ENCODE assay signal across 15 mouse cellular contexts in genomic region chr5:92142481-92142880, GRCm38 (mm10).
"Had no signal": no experiment of that assay in that cellular context is flagged by ENCODE, and none has a peak within 500 bp of the region (broad histone marks: within the 10 kb centered on the region; RNA-seq: fewer than 3 reads in every experiment).

No protein-coding gene starts in this region.

- H3K36me3 ChIP-seq: kidney, embryonic 15.5 days; lung, embryonic 15.5 days; neural tube, embryonic 12.5 days had no signal

- H3K4me2 ChIP-seq: kidney, embryonic 15.5 days; liver, embryonic 12.5 days; lung, embryonic 15.5 days; neural tube, embryonic 12.5 days had no signal

- H3K27ac ChIP-seq: kidney, embryonic 15.5 days; left cerebral cortex, adult 2 months; limb, embryonic 10.5 days; liver, embryonic 12.5 days; lung, embryonic 15.5 days; midbrain, embryonic 10.5 days; neural tube, embryonic 12.5 days; stomach, postnatal 0 days had no signal

- DNase-seq: kidney, adult 2 months; kidney, postnatal 25 days; liver, postnatal 0 days; lung, postnatal 14 days; midbrain, embryonic 14.5 days; thymus, postnatal 14 days had no signal

- ATAC-seq: liver, embryonic 12.5 days; liver, postnatal 0 days had no signal

- H3K9me3 ChIP-seq: kidney, embryonic 15.5 days; limb, embryonic 10.5 days; liver, embryonic 12.5 days; lung, embryonic 15.5 days; midbrain, embryonic 10.5 days; neural tube, embryonic 12.5 days had no signal

- H3K4me3 ChIP-seq: kidney, embryonic 15.5 days; left cerebral cortex, adult 2 months; limb, embryonic 10.5 days; liver, embryonic 12.5 days; lung, embryonic 15.5 days; midbrain, embryonic 10.5 days; myocyte; neural tube, embryonic 12.5 days had no signal

- H3K27me3 ChIP-seq: kidney, embryonic 15.5 days; liver, embryonic 12.5 days; lung, embryonic 15.5 days; neural tube, embryonic 12.5 days had no signal

- H3K9ac ChIP-seq: kidney, embryonic 15.5 days; liver, embryonic 12.5 days; liver, postnatal 0 days; lung, embryonic 15.5 days; neural tube, embryonic 12.5 days had no signal
